Mouse (Mus musculus): ENCODE measurements around the gene Pigc.
A peak's percentile ranks its signal among the peaks of the same experiment; 100 is the strongest.

GRCm38 (mm10) chr1:161976255-161977182, 7.5 kb downstream of the Pigc start:
- TF ChIP-seq CTCF (IDR thresholded peaks at IDR 0.05; ENCODE audit: insufficient read depth, low read depth, low read length) (0 out of 2 replicates have a peak, but pooled peaks have one; percentile 5), POLR2A (IDR thresholded peaks at IDR 0.05; ENCODE audit: insufficient read depth, low read depth, low read length) (no peak)
